Mouse (Mus musculus) layer of hippocampus, adult 8-10 months (tissue): ENCODE data around the gene Sc5d. TPM values are rescaled to one million over a fixed set of nuclear protein-coding genes. Genes with fewer than 3 reads are reported as not detected.

Experiments used
- total RNA-seq, 4 experiments: library from RNA; stranded (reverse); gene quantifications; 2 replicates each; pipeline ENCODE4 v1.2.4; 2022

Gene Sc5d
- total RNA-seq, 4 experiments from 2014 or later, result 56.0 to 63.5 (median 59.6) TPM

Other genes starting within 250 kb of the Sc5d start
- 100 to 1,000 TPM; 171 to 189 (median 179) TPM for gene Sorl1, start 140.0 kb downstream of the Sc5d start, total RNA-seq
- under 1 TPM; 0.20 to 0.59 (median 0.29) TPM for gene Tecta, start 135.7 kb upstream of the Sc5d start, total RNA-seq
- gene Tbcel, start 243.6 kb upstream of the Sc5d start, total RNA-seq, result 10 to 100 TPM; 49.7 to 60.5 (median 54.2) TPM